Mouse (Mus musculus) induced T-regulatory cell, adult 2 months (primary cell): Measurements from ENCODE around the gene Erp29.

Source experiments
- DNase-seq: peaks from one replicate; pipeline ENCODE4 v3.0.0-alpha.2; 2012; ENCODE audit warnings: low read depth

The Erp29 gene

GRCm38 (mm10) chr5:121389106-121389505 lies 63.2 kb downstream of the Erp29 start:
- DNase-seq: no peak

GRCm38 (mm10) chr5:121387126-121387525 lies 65.2 kb downstream of the Erp29 start:
- no peak for DNase-seq

GRCm38 (mm10) chr5:121386120-121386909 lies 66.0 kb downstream of the Erp29 start:
- DNase-seq: peak; percentile 43

- DNase-seq: peak; percentile 94
Observed at GRCm38 (mm10) chr5:121385461-121386119, 66.7 kb downstream of the Erp29 start, which contains the start of gene Trafd1. Gene Trafd1, minus strand, starts transcription at chr5:121385632.

- no peak for DNase-seq
Observed at GRCm38 (mm10) chr5:121384757-121385460, 67.4 kb downstream of the Erp29 start.

GRCm38 (mm10) chr5:121383857-121384756 lies 68.2 kb downstream of the Erp29 start:
- DNase-seq: peak; percentile 76

GRCm38 (mm10) chr5:121380692-121381091 lies 71.6 kb downstream of the Erp29 start:
- DNase-seq: peak; percentile 63

GRCm38 (mm10) chr5:121378678-121379256 lies 73.5 kb downstream of the Erp29 start:
- no peak for DNase-seq
